Comparison of ENCODE assay signal across 8 mouse cellular contexts in the genomic region with DNA sequence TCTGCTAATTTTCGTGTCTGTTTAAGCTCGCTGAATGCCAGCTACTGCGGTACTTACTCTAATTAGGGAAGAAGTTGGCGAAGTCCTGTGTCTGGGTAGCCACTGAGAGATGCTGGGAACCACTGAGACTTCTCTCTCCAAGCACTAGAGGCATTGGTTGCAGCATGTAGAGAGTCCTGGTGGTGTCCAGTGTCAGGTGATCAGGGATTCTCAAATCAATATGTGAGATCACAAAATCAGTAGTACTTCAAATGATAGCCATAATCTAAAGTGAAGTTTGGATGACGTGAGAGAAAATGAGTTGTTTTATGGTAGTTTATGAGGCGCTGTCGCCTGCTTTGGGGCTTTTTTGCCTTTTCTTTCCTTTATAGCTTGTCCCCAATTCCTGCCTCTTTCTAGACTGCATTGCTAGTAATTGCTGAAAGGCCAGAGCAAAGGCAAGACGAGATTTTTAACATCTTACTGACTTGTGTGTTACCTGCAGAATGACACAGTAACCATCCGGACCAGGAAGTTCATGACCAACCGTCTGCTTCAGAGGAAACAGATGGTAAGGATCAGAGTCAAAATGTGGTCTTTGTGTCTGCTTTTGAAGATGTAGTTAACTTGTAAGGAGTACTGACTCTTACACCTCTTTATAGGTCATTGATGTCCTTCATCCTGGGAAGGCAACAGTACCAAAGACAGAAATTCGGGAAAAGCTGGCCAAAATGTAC. TPM values are rescaled to one million over a fixed set of nuclear protein-coding genes. Genes with fewer than 3 reads are reported as not detected.
DNase-seq lines count a peak whose midpoint lies in the region; ATAC-seq and TF ChIP-seq lines count a peak whose summit lies in the region.

No protein-coding gene starts in this region.

- no peak for TF ChIP-seq CTCF in lung, embryonic 14.5 days (IDR thresholded peaks at IDR 0.05; ENCODE audit: low read depth)
- TF ChIP-seq CTCF in cortical plate, adult 2 months (IDR thresholded peaks at IDR 0.05; ENCODE audit: extremely low read depth, insufficient read depth, low read length): no peak

- DNase-seq in lung, embryonic 14.5 days: no peak
- DNase-seq in lung, postnatal 36 days: no peak
- DNase-seq in intestine, embryonic 14.5 days (ENCODE audit: low spot score): no peak
- no peak for DNase-seq in ovary, postnatal 14 days (ENCODE audit: low spot score)
- DNase-seq in adrenal gland, postnatal 10 days: no peak
- DNase-seq in right cerebral cortex, adult 18-20 months: no peak

- peak overlapping the region; percentile 95 for H3K4me2 ChIP-seq in lung, embryonic 14.5 days
- H3K4me2 ChIP-seq in intestine, embryonic 14.5 days (ENCODE audit: low read length): peak overlapping the region; percentile 99
- peak overlapping the region; percentile 95 for H3K4me2 ChIP-seq in neural tube, embryonic 14.5 days (ENCODE audit: low read depth, low read length)

- no peaks in the 10 kb centered on the region for H3K27me3 ChIP-seq in lung, embryonic 14.5 days (ENCODE audit: insufficient read depth, low read length)
- no peaks in the 10 kb centered on the region for H3K27me3 ChIP-seq in intestine, embryonic 14.5 days (replicated peaks; ENCODE audit: control insufficient read depth, insufficient read depth, low read length)
- no peaks in the 10 kb centered on the region for H3K27me3 ChIP-seq in neural tube, embryonic 14.5 days (ENCODE audit: control insufficient read depth, insufficient read depth, low read length)

- no peak for TF ChIP-seq POLR2A in cortical plate, adult 2 months (IDR thresholded peaks at IDR 0.05; ENCODE audit: extremely low read depth, insufficient read depth, low read length)

- peak overlapping the region; percentile 94 for H3K4me3 ChIP-seq in lung, embryonic 14.5 days (ENCODE audit: low read depth, low read length)
- peak overlapping the region; percentile 71 for H3K4me3 ChIP-seq in cortical plate, adult 2 months (ENCODE audit: insufficient read depth, low read length)
- H3K4me3 ChIP-seq in intestine, embryonic 14.5 days (ENCODE audit: low read depth, low read length): peak overlapping the region; percentile 68
- peak overlapping the region; percentile 89 for H3K4me3 ChIP-seq in neural tube, embryonic 14.5 days (ENCODE audit: low read depth, low read length)

- WGBS in lung, embryonic 14.5 days: 6% methylated on average over 11 of the region's 11 CpGs
- 4% methylated on average over 11 of the region's 11 CpGs for WGBS in intestine, embryonic 14.5 days
- 5% methylated on average over 11 of the region's 11 CpGs for WGBS in neural tube, embryonic 14.5 days

- peaks cover 50% of the 10 kb centered on the region for H3K36me3 ChIP-seq in lung, embryonic 14.5 days (ENCODE audit: insufficient read depth)
- peaks cover 45% of the 10 kb centered on the region for H3K36me3 ChIP-seq in intestine, embryonic 14.5 days (ENCODE audit: control insufficient read depth, insufficient read depth, low read length)
- peaks cover 35% of the 10 kb centered on the region for H3K36me3 ChIP-seq in neural tube, embryonic 14.5 days (ENCODE audit: control insufficient read depth, insufficient read depth, low read length)

- H3K9me3 ChIP-seq in lung, embryonic 14.5 days (ENCODE audit: low read depth, low read length): no peaks in the 10 kb centered on the region
- H3K9me3 ChIP-seq in intestine, embryonic 14.5 days (ENCODE audit: control insufficient read depth, low read length): no peaks in the 10 kb centered on the region
- no peaks in the 10 kb centered on the region for H3K9me3 ChIP-seq in neural tube, embryonic 14.5 days (ENCODE audit: control insufficient read depth, low read length)

- peak overlapping the region; percentile 91 for H3K9ac ChIP-seq in lung, embryonic 14.5 days
- peak overlapping the region; percentile 92 for H3K9ac ChIP-seq in intestine, embryonic 14.5 days (ENCODE audit: low read length)
- peak overlapping the region; percentile 94 for H3K9ac ChIP-seq in neural tube, embryonic 14.5 days (replicated peaks; ENCODE audit: low read depth, low read length)

- ATAC-seq in lung, embryonic 14.5 days (ENCODE audit: insufficient read depth): no peak
- no peak for ATAC-seq in intestine, embryonic 14.5 days (replicated peaks; ENCODE audit: low FRiP score, low TSS enrichment, low read depth)
- peak; percentile 10; the same call in 1 of the 2 replicates for ATAC-seq in neural tube, embryonic 14.5 days (ENCODE audit: low read depth)

- H3K4me1 ChIP-seq in lung, embryonic 14.5 days (ENCODE audit: insufficient read depth): peaks cover 5% of the 10 kb centered on the region; the same call in 1 of the 2 replicates
- H3K4me1 ChIP-seq in cortical plate, adult 2 months (ENCODE audit: control insufficient read depth, insufficient read depth, low read length): peaks cover 3% of the 10 kb centered on the region; the same call in 1 of the 2 replicates
- H3K4me1 ChIP-seq in intestine, embryonic 14.5 days (replicated peaks; ENCODE audit: control insufficient read depth, insufficient read depth, low read length): peaks cover 25% of the 10 kb centered on the region
- H3K4me1 ChIP-seq in neural tube, embryonic 14.5 days (ENCODE audit: control insufficient read depth, insufficient read depth, low read length): peaks cover 27% of the 10 kb centered on the region

- H3K27ac ChIP-seq in lung, embryonic 14.5 days (ENCODE audit: low read depth): peak overlapping the region; percentile 88
- no peak overlapping the region for H3K27ac ChIP-seq in cortical plate, adult 2 months (ENCODE audit: insufficient read depth, low read length)
- peak overlapping the region; percentile 80 for H3K27ac ChIP-seq in intestine, embryonic 14.5 days (ENCODE audit: low read depth)
- H3K27ac ChIP-seq in neural tube, embryonic 14.5 days (ENCODE audit: low read depth, low read length): peak overlapping the region; percentile 83; the same call in 1 of the 2 replicates

RNA-seq across cellular contexts. Expression of gene Rps24, which starts 4.5 kb away (rescaled TPM):
- polyA plus RNA-seq in lung, embryonic 14.5 days (2014; fragmentation: Nextera tagmentation; extraction: Ambion mirVana): 1,236 and 1,354 TPM in 2 replicates
- 1,569 and 1,716 TPM in 2 replicates for polyA plus RNA-seq in cortical plate, adult 2 months (2012; rRNA removed)
- 1,382 and 1,440 TPM in 2 replicates for polyA plus RNA-seq in intestine, embryonic 14.5 days (2014; fragmentation: Nextera tagmentation; extraction: Ambion mirVana)
- polyA plus RNA-seq in neural tube, embryonic 14.5 days (2014; fragmentation: Nextera tagmentation; extraction: Ambion mirVana): 705 and 740 TPM in 2 replicates
- 1,000 to 10,000 TPM; 1,547 to 1,559 TPM for total RNA-seq in adrenal gland, postnatal 10 days (2021)

RNA-seq across cellular contexts. Expression of gene Polr3a, which starts 4.6 kb away (rescaled TPM):
- 17.3 and 19.5 TPM in 2 replicates for polyA plus RNA-seq in lung, embryonic 14.5 days (2014; fragmentation: Nextera tagmentation; extraction: Ambion mirVana)
- 20.8 and 21.5 TPM in 2 replicates for polyA plus RNA-seq in cortical plate, adult 2 months (2012; rRNA removed)
- 17.5 and 18.5 TPM in 2 replicates for polyA plus RNA-seq in intestine, embryonic 14.5 days (2014; fragmentation: Nextera tagmentation; extraction: Ambion mirVana)
- polyA plus RNA-seq in neural tube, embryonic 14.5 days (2014; fragmentation: Nextera tagmentation; extraction: Ambion mirVana): 19.8 and 23.7 TPM in 2 replicates
- total RNA-seq in adrenal gland, postnatal 10 days (2021): 10 to 100 TPM; 17.9 to 21.4 TPM
